Mouse (Mus musculus) liver, embryonic 14.5 days (tissue): Measurements from ENCODE around the gene Cfap45.

Source experiments
- CTCF ChIP-seq: IDR thresholded peaks from 2 replicates; pipeline ENCODE4 v1.5.1; 2016; ENCODE audit warnings: antibody characterized with exemption, low read depth, control low read depth
- EP300 ChIP-seq: IDR thresholded peaks from 2 replicates; pipeline ENCODE4 v1.6.1; 2016; ENCODE audit warnings: antibody characterized with exemption, low read depth

DNA sequence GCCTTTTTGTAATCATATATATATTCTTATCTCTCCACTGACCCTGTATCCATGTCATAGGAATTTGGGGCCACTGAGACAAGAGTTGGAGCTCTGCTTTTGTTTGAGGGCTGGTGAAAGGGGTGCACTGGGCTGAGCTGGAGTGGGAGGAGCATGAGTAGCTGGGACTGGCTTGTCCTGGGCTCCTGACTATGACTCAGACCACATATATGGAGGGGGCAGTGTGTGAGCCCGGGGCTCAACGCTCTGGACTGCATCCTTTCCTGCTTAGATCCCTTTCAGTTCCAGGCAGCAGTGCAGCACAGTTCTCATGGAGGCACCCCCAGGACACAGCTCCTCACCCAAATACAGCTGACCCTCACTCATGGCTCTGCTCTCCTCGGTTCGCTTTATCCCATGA lies 25.5 kb downstream of the Cfap45 start:
- TF ChIP-seq CTCF (no peak), EP300 (no peak)
